Mouse (Mus musculus): ENCODE data around the gene Usp33.
"Not testable (repeated sequence)": the region's sequence is repeated elsewhere in the genome, so short reads cannot be mapped to it uniquely, and the experiment has no call there.

Usp33 gene

DNA sequence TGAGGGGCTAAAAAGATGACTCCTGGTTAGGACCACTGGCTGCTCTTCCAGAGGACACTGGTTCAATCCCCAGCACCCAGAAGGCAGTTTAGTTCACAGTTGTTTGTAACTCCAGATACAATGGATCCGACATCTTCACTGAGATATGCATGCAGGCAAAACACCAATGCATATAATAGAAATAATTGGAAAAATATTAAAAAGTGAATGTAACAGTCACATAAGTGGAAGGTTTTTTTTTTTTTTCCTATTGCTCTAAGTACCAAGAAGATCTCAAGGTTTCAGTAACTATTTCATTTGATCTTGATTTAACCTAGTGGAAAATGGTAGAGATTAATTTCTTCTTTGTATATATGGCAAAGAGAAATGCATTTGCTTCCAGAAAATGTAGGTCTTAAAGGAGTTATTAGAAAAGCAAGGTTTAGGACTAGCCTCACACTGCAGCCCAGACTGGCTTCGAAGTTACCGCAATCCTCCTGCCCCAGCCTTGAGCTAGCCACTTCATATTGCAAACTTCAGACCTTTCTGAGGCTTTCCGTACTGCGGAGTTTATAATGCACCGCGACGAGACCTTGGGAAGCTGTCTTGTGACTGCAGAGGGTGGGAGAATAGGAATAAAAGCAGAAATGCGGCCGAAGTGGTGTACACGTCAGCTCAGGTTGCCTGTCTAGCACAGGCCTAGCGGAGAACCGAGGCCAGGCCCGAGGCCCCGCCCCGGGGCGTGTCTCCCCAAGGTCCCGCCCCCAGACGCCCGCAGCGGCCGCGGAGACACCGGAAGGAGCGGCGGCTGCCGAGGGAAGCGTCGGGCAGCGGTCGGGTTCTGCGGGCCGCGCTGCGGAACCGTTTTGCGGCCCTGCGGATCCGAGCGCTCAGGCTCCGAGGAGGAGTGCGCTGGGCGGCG is at the start of gene Usp33:
TSS of gene Usp33 (plus strand) at position 747 of the 901 bp plus-strand sequence.
- peak; percentile 94 for DNase-seq

- DNase-seq: no peak
These were observed 45.6 kb upstream of the Usp33 start for GRCm38 (mm10) chr3:152300376-152301337.

GRCm38 (mm10) chr3:152302991-152303390 is 43.3 kb upstream of the Usp33 start:
- no peak for DNase-seq

DNA sequence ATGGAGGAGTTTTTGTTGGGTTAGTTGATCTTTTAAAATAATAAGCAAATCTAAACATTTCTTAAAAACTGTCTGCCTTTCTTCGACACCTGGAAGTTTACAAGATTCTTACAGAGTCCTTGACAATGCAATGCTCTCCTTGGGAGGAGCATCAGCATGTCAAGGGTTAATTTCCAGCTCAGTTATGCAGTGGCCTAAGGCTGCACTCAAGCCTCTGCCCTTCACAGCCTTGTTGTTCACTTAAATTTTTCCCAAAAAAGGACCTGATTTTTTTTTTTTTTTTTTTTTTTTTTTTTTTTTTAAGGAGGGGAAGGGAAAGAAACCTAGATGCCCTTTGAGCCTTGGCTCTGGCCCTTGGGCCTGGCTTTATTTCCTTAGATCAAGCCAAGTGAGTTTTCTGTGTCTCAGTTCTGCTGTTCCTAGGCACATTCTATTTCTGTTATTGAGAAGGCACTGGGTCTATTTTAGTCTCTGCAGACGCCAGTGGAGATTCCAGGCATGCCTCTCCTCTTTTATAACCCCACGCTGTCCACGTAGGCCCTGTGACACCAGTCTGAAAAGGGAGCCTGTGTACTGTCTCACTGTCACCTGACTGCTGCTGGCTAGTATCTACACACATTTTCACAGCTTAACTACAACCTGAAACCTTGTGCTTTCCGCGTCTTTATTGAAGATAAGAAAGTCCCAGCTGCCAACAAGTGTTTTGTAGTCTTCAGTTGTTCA is 42.0 kb upstream of the Usp33 start:
- peak; percentile 22 for DNase-seq

DNA sequence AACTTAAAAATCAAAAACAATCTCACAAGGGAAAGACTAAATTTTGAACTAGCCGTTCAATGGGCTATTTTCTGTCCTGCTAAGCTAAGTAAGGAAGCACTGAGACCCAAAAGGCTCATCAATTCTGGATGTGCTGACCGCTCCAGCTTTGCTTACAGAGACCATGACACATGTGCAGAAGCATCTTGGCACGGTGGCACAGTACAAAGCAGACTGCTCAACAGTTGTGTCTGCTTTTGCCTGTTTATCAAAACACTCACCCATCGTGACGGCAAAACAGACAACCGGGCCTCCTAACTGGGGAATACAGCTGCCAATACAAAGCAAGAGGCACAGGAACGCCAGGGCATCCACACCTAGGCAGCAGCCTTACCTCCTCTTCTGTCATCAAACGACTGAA is 41.2 kb upstream of the Usp33 start:
- no peak for DNase-seq

- no peak for DNase-seq
These were observed 40.3 kb upstream of the Usp33 start for GRCm38 (mm10) chr3:152305971-152306370.

DNA sequence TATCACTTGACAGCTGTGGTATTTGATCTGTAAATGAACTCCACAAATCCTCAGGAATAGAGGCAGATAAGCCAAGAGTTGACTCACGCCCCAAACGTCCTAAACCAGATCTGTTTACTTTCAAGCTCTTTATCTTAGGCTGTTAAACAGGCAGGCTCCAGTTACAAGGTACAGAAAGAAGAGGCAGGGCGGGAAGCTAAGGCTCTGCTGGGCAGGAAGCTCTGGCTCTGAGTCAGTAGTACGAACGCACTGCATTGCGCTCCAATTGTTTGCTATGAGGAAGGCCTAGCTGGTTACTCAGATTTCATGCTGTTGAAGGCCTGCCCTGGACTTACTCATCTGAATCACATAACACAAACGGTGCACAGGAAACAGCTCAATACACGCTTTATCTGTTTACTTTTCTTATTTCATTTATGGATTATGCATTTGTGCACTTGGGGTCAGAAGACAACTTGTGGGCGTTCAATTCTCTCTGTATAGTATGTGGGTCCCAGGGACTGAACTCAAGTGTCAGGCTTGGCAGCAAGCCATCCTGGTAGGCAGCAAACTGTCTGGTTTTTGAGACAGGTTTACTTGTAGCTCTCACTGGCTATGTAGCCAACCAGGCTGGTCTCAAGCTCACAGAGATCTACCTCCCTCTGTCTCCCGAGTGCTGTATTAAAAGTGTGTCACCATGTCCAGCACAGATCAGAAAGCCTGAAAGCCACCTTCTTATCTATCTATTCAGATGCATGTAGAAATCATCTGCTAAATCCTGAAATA is 37.6 kb upstream of the Usp33 start:
- DNase-seq: no peak

DNA sequence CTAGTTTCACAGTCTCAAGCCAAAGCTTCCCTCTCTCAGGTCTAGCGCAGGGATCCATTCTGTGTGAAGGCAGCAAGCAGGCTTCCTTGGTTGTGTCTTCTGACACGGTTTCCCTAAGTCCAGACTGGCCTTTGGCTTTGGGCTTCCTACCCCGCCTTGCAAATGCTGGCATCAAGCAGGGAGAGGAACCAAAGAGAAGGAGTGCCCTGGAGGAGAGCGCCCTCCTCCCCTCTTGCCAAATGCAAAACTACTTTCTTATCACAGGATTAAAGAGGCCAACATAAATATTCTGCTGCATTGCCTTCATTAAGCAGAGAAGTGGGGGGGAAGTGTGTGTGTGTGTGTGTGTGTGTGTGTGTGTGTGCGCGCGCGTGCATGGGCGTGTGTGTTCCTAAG is 37.0 kb upstream of the Usp33 start:
- no peak for DNase-seq

- DNase-seq: not testable (repeated sequence)
These were observed 31.6 kb upstream of the Usp33 start for GRCm38 (mm10) chr3:152314666-152315065.

DNA sequence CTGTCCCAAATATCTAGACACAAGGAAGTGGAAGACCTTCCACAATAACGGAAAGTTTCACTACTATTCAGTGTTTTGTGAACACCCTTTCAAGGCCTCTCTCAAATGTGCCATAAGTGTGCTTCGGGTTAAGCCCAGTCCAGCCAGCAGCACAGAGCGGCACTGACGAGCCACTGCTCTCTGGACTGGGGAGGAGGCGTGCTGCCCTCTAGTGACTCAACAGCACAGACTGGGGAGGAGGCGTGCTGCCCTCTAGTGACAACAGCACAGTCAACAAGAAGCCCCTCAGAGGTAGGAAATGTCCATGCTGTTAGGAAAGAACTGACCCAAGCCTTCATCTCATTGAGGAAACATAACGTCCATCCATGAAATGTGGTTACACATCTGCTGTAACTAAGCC is 30.7 kb upstream of the Usp33 start:
- DNase-seq: peak; percentile 77

- not testable (repeated sequence) for DNase-seq
These were observed 29.7 kb upstream of the Usp33 start for GRCm38 (mm10) chr3:152316447-152317173.

DNA sequence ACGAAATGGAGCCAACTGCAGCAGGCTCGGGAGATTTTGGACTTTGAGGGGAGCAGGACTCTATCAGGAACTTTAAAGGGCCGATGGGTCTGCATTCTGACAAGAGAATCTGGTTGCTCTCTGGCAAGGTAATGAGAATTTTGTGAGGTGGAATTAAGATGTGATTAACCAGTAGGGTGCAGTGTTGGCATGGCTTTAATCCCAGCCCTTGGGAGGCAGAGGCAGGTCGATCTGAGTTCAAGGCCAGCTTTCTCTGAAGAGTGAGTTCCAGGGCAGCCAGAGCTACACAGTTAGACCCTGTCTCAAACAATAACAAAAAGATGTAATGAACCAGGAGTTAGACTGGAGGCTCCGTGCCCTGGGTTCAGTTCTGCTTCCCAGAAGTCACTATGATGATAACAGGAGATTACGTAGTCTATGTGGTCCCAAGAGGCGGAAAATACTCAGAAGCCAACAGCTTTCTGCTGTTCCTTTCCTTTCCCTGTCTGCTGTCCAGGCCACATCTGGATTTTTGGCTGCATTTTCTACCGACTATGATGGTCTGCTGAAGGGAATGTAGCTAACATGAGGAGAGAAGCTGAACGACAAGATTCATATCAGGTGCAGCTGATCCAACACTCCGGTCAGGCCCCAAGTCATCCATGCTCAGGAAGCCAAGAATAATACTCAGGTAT is 25.2 kb upstream of the Usp33 start:
- no peak for DNase-seq

GRCm38 (mm10) chr3:152321765-152322547 is 24.3 kb upstream of the Usp33 start:
- no peak for DNase-seq

- no peak for DNase-seq
These were observed 14.2 kb upstream of the Usp33 start for GRCm38 (mm10) chr3:152332104-152332503.

- no peak for DNase-seq
These were observed 13.6 kb upstream of the Usp33 start for GRCm38 (mm10) chr3:152332545-152333300.

DNA sequence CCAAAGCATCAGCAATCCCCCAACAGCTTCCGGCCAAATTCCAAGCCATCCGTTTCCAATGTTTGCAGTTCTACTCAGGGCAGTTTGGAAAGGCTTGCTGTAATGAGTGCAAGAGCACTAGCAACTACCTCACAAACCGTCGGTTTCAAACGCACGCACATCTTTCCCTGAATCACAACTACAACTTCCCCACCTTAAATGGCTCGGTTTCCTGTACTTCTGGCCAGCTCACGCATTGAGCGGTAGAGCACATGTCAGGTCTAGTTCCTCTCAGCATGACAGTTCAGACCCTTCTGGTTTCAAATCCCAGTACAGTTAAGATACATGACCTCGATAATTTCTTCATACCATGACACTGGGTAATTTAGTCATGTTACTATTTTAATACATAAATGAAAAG is 12.6 kb upstream of the Usp33 start:
- no peak for DNase-seq

- no peak for DNase-seq
These were observed 10.2 kb upstream of the Usp33 start for GRCm38 (mm10) chr3:152336085-152336484.

DNA sequence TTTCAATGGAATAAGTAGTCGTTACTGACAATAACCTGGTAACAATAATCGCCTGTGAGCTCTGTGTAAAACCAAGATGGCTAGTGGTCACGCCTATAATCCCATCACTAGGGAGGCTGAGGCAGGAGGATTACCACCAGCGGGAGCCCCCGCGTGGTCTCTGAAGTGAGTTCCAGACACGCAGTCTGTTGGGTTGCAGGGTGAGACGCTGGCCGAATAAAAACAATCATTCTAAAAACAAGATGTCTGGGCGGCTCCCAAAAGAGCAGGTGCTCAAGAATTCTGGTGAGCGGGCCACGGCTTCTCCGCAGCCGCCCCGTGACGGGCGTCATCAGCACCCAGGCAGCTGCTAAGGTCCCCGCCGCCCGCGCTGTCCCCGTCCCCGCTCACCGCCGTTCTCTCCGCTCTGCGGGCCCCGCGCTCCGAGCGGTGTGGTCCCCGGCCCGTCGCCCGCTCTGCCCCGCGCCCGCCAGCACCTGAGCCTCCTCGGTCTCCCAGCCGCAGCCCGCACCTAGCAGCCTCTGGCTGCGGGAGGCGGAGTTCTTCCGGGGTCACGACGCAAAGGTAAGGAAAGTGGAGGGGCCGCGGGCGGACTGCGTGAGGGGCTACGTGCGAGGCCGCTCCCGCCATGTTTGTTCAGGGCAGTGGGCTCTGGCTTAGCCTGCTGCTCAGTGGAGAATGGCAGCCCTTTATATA is 6.3 kb upstream of the Usp33 start, which contains the start of gene Miga1:
TSS of gene Miga1 (minus strand) at position 546 of the 696 bp plus-strand sequence.
- peak; percentile 85 for DNase-seq

All from layer of hippocampus, adult 9-11 months (tissue).